Mouse (Mus musculus): Measurements from ENCODE around the gene Gpx2. TPM values are rescaled to one million over a fixed set of nuclear protein-coding genes. Genes with fewer than 3 reads are reported as not detected.

Gpx2 gene
- total RNA-seq, 2 experiments from 2014 or later: 1.3 TPM; not detected in 1

- peak; percentile 28 for ATAC-seq (replicated peaks; ENCODE audit: low FRiP score, poor library complexity, severe bottlenecking)
These were observed 29.3 kb downstream of the Gpx2 start for GRCm38 (mm10) chr12:76765901-76766630.

- peak; percentile 97 for ATAC-seq (replicated peaks; ENCODE audit: low FRiP score, poor library complexity, severe bottlenecking)
These were observed 30.0 kb downstream of the Gpx2 start, which contains the start of the genes Churc1 and Fntb for GRCm38 (mm10) chr12:76765354-76765851. TSS of gene Churc1 (plus strand) at chr12:76765538. TSS of gene Fntb (plus strand) at chr12:76765589.

- ATAC-seq (replicated peaks; ENCODE audit: low FRiP score, poor library complexity, severe bottlenecking): 0 out of 2 replicates have a peak, but pooled peaks have one; percentile 49
These were observed 42.6 kb downstream of the Gpx2 start for GRCm38 (mm10) chr12:76752652-76753318.

GRCm38 (mm10) chr12:76750866-76751459 lies 44.4 kb downstream of the Gpx2 start:
- no peak for ATAC-seq (replicated peaks; ENCODE audit: low FRiP score, poor library complexity, severe bottlenecking)

Other genes starting within 250 kb of the Gpx2 start
- gene Sptb, start 85.0 kb downstream of the Gpx2 start, total RNA-seq (2015; ENCODE audit: low replicate concordance): 651 and 669 TPM in 2 replicates
- gene Sptb, start 85.0 kb downstream of the Gpx2 start, total RNA-seq (2017; ENCODE audit: low replicate concordance): 1,485 and 1,588 TPM in 2 replicates
- gene Churc1, start 30.0 kb downstream of the Gpx2 start, total RNA-seq (2015; ENCODE audit: low replicate concordance): 28.5 and 66.0 TPM in 2 replicates
- gene Churc1, start 30.0 kb downstream of the Gpx2 start, total RNA-seq (2017; ENCODE audit: low replicate concordance): 24.4 and 42.7 TPM in 2 replicates
- gene Fntb, start 30.0 kb downstream of the Gpx2 start, total RNA-seq (2015; ENCODE audit: low replicate concordance): 51.9 and 77.1 TPM in 2 replicates
- 21.3 and 47.2 TPM in 2 replicates for gene Fntb, start 30.0 kb downstream of the Gpx2 start, total RNA-seq (2017; ENCODE audit: low replicate concordance)
- gene Rab15, start 27.4 kb upstream of the Gpx2 start, total RNA-seq (2015; ENCODE audit: low replicate concordance): 0.36 TPM in 1 of 2 replicates, not detected in the other
- not detected in 2 replicates for gene Rab15, start 27.4 kb upstream of the Gpx2 start, total RNA-seq (2017; ENCODE audit: low replicate concordance)
- gene Max, start 166.6 kb upstream of the Gpx2 start, total RNA-seq (2015; ENCODE audit: low replicate concordance): 38.6 and 85.1 TPM in 2 replicates
- 49.4 and 69.4 TPM in 2 replicates for gene Max, start 166.6 kb upstream of the Gpx2 start, total RNA-seq (2017; ENCODE audit: low replicate concordance)